Mouse (Mus musculus): ENCODE data around the gene Impdh2.
"Not testable (repeated sequence)": the region's sequence is repeated elsewhere in the genome, so short reads cannot be mapped to it uniquely, and the experiment has no call there.

The Impdh2 gene

GRCm38 (mm10) chr9:108570207-108570896 is 10.3 kb downstream of the Impdh2 start:
- peak; percentile 78 for DNase-seq

DNA sequence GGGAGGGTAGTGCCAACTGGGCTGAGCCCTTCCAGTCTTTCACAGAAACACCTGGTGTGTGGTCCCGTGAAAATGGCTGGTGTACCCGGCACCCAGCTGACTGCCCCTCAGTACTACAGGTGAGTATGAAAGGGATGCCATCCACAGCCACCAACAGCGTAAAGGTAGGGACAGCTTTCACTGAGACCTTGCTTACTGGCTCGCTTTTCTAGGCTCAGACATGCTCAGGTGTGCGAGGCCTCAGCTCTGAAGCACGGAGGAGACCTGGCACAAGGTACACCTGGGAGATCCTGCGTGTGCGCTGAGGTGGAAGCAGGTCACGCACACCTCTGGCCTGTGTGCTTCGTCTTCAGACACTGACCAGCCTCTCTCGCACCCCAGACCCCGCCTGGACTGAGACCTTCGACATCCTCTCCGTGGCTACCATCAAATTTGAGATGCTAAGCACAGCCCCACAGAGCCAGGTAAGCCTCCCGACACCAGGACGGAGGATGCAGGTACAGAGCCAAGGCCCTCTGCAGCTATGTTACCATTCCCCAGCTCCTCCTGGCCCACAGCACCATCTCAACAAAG is 11.4 kb downstream of the Impdh2 start:
- no peak for DNase-seq

DNA sequence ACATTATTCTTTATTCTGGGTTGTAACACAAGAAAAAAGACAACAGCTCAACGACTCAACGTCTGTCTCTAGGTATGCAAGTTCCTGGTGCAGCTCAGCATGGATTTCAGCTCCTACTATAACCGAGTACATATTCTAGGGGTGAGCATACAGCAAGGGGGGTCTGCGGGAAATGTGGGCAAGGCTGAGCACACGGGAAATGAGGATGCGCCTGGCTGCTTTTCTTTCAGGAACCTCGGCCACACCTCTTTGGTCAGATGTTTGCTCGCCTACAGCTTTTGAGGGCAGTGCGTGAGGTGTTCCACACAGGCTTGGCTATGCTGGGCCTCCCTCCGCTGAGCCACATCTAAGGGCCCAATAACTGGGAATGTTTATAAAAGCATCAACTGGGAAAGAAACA is 12.2 kb downstream of the Impdh2 start:
- no peak for DNase-seq

DNA sequence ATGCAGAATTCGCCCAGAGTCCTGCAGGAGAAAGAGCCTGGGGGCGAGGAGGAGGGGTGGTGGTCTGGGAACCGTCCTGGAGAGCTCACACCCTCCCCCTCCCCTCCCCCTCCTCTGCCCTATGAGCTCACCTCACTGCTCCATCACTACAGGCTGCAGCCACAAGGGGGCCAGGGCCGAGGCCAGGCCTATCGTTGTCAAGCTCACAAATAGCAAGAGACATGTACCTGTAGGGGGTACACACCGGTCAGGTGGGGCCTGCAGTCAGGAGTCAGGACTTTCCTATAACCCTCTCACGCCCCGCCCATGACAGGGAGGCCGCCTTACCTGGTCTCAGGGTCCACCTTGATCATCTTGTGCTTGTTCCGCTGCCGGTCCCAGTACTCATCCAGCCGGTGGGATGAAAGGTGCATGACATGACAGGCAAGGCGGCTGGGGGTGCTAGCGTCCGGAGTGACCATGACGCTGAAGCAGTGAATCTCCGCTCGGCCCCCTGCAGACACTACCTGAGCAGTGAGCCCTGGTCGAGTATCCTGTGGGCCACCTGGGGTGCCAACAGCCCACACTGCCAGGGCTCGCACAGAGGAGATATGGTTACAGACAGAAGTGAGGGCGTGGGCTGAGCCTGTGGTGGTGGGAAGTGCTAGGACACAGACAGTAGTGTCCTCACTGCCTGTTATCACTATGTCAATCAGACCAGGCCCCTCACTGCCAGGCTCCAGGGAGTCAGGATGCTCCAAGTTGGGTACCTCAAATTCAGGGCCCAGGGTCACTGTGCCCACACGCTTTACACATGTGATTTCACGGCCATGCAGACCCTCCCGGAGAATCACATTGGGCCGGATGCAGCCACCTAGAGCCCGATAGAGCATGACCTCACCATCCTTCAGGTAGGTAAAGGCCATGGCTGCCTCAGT is 13.9 kb downstream of the Impdh2 start:
- DNase-seq = peak; percentile 57

DNA sequence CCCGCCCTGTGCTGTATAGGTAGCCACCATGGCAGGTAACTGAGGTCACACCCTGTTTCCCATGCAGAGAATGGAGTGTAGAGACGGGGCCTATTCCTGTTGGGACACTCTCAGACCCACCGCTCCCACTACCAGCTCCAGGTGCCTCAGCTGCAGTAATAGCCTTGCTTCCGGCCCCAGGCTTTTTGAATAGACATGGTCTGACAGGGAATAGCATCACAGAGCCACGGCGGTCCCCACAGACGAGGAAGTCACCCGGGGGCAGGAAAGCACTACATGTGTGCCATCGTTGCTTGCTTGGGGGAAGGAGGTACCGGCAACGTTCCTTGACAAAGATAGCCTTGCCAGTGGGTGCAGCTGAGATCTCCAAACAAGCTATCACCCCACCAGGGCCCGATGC is 14.8 kb downstream of the Impdh2 start:
- DNase-seq = no peak

DNA sequence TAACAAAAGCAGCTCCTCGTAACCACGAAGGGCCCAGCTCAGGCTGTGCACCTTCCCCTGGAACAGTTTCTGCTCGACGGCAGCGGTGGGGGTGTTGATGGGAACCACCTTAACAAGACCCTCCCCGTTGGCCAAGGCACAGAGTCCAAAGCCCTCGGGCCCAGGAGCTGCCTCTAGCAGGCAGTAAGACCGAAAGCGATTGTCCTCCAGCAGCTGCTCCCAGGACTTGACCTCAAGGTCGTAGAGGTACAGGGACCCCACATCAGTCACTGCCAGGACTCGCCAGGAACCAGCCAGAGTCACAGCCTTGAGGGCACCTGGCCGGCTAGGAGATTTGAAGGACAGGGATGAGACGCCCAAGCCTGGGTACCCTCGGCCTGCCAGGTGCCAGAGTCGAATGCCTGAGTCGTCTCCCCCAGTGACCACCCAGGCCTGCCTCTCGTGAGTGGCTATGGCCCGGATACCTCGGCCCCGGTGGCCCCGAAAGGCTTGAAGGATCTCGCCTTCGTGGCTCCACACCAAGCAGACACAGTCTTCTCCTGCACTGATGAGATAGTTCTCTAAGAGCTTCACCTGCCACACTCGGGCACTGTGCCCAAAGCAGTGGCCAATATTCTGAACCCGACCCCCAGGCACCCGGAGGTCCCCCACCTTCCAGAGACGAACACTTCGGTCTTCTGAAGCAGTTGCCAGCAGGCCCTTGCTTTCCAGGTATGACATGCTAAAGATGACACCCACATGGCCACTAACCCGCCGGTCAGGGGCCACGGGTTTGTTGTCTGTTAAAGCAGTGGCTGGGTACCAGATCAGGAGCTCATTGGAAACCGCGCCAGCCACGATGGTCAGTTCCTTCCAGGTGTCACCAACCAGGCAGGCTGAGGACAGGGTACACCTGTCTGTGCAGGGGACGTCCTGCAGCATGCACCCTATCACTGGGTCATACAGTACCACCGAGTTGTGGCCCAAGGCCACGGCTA is 15.5 kb downstream of the Impdh2 start:
- DNase-seq = no peak

GRCm38 (mm10) chr9:108577025-108577424 is 16.9 kb downstream of the Impdh2 start:
- DNase-seq = no peak

DNA sequence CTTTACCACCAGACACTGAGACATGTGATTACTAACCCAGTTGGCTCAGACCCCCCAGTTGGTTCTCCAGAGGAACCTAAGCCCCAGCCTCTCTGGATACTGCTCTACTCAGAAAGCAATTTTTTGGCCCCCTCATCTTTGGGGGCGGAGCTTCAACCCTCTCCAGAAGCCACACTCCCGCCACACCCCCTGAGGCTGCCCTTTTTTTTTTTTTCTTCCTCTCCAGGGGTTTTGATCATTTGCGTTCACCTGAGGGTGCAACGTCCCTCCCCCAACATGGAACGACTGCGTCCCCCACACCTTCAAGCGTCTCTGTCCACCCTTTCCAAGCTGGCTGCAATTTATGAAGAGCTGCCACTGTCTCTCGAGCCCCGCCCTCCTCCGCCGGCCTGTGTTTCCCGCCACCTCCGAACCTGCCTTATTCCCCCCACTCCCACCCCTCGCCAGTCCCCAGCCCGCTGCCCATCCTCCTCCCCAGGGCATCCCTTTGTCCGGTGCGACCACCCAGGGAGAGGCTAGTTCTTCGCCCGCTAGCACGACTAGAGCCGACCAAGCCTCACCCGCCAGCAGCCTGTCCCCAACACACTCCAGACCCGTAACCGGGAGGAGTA is 18.0 kb downstream of the Impdh2 start:
- DNase-seq = no peak

- peak; percentile 97 for DNase-seq
Observed at GRCm38 (mm10) chr9:108578545-108579343, 18.7 kb downstream of the Impdh2 start, which contains the start of gene Wdr6. Gene Wdr6, minus strand, starts transcription at chr9:108578739.

DNA sequence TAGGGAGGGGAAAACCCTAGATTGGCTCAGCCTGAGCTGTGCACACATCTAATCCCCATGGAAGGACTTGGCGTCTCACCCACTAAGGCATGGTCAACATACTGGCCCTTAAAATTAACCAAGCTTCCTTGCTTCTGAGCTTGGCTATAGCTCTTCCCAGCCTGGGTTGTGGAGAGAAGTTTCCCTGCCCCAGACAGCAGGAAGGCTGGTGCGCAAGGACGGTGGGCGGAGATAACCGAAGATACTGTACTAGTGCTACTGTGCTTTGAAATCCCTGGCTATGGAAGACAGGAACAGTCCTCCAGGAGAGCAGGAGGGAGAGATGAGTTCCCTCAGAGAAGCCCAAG is 19.2 kb downstream of the Impdh2 start:
- DNase-seq = no peak

DNA sequence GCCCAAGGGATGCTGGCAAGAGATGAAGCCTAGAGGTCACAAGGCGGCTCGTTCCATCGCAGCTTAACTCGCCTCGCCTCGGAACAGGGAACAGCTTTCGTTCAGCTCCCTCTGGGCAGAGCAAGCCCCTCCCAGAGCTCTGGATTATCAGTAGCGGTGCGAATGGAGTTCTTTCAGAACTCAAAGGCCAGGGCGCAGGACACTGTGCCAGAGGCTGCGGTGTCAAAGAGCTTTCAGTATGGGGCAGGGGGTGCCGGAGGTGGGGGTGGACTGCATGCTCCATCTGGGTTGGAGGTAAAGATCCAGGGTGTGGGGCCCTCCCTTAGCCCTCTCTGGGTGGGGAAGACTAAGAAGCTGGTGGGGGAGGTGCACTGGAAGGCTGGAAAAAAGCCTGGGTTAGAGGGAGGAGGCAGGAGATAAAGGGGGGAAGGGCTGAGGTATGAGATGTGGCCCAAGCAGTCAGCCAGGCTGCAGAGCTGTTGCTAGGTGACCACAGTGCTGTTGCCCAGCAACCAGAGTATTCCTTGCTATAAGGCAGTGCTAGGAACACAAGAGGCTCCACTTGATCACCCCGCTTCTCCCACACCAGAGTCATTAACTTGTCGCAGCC is 27.6 kb downstream of the Impdh2 start:
- DNase-seq = no peak

- no peak for DNase-seq
Observed at GRCm38 (mm10) chr9:108589229-108589628, 29.1 kb downstream of the Impdh2 start.

GRCm38 (mm10) chr9:108591462-108591861 is 31.4 kb downstream of the Impdh2 start:
- DNase-seq = no peak

DNA sequence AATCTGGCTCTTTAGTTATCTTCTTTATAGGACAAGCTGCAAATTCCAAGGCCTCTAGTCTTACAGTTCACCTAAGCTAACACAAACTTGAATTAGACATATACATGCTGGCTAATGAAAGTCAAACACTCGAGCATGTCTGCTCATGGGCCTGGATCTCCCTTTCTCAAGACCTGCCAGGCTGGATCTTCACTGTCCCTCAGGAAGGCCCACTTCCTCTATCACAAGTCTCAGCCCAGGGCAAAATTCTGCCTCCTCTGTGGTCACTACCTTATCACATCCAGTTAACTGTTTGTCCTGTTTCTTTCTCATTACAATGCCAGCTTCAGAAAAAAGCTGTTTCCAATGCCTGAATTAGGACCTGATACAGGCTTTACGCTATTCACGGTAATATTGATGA is 34.3 kb downstream of the Impdh2 start:
- no peak for DNase-seq

DNA sequence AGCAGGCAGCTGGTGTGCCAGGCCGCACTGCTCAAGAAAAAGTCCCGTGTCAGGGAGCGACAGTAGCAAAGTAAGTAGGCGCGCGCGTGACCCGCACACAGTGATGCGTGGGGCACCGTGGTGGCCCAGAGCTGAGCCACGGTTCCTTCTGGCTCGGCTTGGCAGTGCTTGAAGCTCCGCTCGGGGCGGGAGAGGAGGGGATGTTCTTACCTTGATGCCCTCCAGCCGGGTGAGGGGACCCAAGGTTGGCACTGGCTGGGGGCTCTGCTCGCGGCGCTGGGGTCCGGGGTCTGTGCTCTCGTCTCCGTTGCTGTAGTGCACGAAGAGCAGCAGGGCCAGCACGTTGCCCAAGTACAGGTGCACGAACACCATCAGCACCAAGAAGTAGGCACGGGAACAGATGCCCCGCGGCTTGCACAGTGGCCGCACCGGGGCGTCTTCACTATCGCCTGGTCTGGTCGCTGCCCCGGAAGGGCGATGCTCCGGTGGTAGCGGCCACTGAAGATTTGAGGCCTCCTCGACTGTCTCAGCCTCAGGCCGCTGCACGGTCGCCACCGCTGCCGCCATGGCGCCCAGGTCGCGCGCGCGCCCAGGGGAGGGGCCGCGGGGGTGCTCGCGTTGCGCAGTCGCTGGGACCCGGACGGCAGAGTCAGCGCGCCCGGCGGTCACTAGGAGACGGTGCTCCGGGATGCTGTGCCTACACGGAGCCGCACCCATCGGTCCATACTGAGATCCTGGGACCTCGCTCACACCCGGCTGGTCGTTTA is 37.1 kb downstream of the Impdh2 start, which contains the start of gene P4htm:
TSS of gene P4htm (minus strand) at position 670 of the 767 bp plus-strand sequence.
- DNase-seq = peak; percentile 29

GRCm38 (mm10) chr9:108599021-108599566 is 39.0 kb downstream of the Impdh2 start:
- no peak for DNase-seq

DNA sequence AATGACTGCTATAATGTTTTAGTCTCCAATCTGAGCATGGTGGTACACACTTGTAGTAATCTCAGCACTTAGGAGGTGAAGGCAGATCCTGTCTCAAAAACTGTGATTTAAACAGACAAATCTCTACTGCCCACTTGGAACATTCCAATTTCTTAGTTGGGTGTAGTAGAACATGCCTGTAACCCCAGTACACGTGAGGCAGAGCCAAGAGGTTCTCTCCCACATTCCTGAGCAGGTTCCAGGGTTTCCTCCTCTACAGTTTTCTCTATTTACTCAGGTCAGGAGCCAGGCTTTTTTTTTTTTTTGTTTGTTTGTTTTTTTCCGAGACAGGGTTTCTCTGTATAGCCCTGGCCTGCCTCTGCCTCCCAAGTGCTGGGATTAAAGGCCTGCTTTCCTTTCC is 39.9 kb downstream of the Impdh2 start:
- DNase-seq = no peak

DNA sequence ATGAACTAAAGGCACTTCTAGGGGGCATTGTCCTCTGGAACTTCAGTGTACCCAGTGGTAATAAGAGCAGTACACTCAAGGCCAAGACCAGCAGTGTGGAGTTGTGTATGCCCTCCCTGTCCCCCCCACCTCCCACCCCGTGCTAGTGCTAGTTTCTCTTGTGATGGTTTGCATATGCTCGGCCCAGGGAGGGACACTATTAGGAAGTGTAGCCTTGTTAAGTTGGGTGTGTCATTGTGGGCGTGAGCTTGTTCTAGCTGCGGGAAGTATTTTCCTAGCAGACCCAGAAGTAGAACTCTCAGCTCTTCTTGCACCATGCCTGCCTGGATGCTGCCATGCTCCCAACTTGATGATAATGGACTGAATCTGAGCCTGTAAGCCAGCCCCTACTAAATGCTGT is 41.9 kb downstream of the Impdh2 start:
- no peak for DNase-seq

DNA sequence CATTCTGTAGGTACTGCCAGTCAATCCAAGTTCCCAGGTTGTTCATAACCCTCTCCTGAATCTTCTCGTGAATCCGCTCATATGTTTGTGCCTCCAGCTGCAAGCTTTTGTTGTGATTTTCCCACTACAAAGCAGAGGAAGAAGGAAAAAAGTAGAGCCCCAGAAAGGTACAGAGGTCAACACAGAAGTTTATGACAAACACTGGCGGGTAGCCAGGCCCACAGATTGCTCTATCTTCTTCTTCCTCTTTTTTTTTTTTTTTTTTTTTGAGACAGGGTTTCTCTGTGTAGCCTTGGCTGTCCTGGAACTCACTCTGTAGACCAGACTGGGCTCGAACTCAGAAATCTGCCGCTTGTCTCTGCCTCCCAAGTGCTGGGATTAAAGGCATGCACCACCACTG is 47.8 kb downstream of the Impdh2 start:
- DNase-seq = not testable (repeated sequence)

GRCm38 (mm10) chr9:108608889-108609288 is 48.8 kb downstream of the Impdh2 start:
- DNase-seq = no peak
